Mouse (Mus musculus) spleen, postnatal 36 days (tissue): Measurements from ENCODE around the gene Ghsr.

Source experiments
- DNase-seq, 2 experiments: peaks; one replicate each; pipeline ENCODE4 v3.0.0; 2022; ENCODE audit warnings: low spot score in 2 of 2, mixed read lengths in 1 of 2

Gene Ghsr

GRCm38 (mm10) chr3:27411286-27411685 is 40.1 kb downstream of the Ghsr start:
- DNase-seq: no peak

GRCm38 (mm10) chr3:27413566-27413965 is 42.4 kb downstream of the Ghsr start:
- DNase-seq: no peak

- no peak for DNase-seq
These were observed 45.6 kb downstream of the Ghsr start for GRCm38 (mm10) chr3:27416786-27417185.

GRCm38 (mm10) chr3:27418602-27419001 is 47.5 kb downstream of the Ghsr start:
- no peak for DNase-seq

- no peak for DNase-seq
These were observed 50.8 kb downstream of the Ghsr start for GRCm38 (mm10) chr3:27421980-27422379.

- DNase-seq: no peak
These were observed 51.4 kb downstream of the Ghsr start for GRCm38 (mm10) chr3:27422521-27422920.

- DNase-seq: no peak
These were observed 53.0 kb downstream of the Ghsr start for GRCm38 (mm10) chr3:27424049-27424667.

GRCm38 (mm10) chr3:27427406-27427805 is 56.3 kb downstream of the Ghsr start:
- DNase-seq: no peak
